Mouse (Mus musculus) kidney, postnatal 14 days (tissue): ENCODE results near the gene Morn2.

Experiments
- DNase-seq: peaks from one replicate; pipeline ENCODE4 v3.0.0; 2022; ENCODE audit warnings: mixed read lengths

Gene Morn2

DNA sequence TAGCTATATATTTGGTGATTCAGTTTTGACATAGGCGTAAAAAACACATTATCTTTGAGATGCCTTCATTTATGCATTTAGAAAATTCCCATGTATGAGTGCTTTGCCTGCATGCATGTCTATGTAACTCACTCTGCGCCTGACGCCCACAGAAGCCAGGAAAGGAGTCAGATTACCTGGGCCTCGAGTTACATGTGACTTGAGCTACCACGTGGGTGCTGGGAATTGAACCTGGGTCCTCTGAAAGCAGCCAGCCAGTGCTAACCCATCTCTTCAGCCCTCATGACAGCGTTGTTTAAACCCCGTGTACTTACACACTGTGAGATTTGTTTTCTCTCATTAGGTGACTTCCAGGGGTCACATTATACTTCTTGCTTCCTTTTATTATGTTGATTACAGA lies 34.5 kb downstream of the Morn2 start:
- no peak for DNase-seq

DNA sequence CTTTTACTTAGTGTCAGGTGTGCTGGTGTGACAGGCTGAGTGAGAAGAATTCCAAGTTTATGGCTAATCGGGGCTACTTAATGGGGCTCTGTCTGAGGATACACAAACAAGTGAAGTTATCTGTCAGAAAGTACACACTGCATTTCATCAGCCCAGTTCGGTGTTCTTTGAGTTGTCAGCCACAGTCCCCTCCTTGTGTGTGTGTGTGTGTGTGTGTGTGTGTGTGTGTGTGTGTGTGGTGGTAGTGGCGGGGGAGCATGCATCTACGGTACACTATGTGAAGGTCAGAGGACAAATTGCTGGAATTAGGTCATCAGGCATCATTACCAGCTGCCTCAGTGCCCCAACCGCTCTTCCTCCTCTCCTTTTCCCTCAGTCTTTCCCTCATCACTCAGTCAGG lies 35.5 kb downstream of the Morn2 start:
- DNase-seq, result no peak

DNA sequence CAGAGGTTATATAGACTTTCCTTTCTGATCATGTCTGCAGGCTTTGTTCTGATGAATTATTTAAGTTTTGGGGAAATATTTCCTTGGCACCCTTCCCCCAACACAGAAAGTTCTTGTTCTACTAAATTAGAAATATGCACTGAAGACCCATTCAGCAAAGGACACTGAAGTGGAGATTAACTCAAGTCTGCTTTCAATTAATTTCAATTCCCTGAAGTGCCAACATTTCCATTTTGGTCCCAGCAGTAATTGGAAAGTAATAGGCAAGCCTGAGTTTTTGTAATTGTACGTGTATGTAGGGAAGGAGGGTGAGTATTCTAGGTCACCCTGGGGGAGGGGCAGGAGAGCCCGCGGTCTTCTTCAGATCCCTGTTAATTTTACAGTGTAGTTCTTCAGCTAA lies 36.4 kb downstream of the Morn2 start:
- no peak for DNase-seq

DNA sequence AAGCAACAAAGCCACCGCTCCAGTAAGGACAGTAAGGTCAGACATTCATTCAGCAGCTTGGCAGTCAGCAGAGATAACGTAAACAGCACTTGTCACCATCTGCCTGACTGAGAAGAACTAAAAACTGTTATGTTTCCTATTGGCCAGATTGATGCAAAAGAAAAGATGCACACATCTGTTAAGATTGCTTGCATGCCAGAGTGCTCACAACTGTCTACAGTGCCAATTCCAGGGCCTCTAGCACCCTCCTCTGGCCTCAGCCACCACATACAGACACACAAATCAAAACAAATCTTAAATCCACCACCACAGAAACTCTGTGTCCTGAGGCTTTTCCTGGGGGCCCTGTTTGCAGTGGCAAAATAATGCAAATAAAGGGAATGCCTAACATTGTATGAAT lies 42.4 kb downstream of the Morn2 start:
- DNase-seq, result no peak

DNA sequence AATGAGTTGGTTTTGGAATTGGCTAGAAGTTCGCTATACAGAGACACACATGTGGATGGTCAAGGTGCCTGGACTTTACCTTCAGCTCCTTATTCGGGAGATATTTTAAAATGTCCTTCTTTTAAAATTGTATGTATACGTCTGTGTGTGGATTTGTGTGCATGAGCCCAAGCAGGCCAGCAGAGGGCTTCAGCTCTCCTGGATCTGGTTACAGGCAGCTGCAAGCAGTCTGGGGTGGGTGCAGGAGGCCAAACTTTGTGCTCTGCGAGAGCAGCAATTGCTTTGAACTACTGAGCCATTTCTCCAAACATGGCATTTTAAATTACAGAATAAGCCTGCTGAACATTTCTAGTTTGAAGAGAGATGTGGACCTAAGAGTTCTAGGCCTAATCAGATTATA lies 55.3 kb downstream of the Morn2 start:
- DNase-seq, result peak; percentile 8

DNA sequence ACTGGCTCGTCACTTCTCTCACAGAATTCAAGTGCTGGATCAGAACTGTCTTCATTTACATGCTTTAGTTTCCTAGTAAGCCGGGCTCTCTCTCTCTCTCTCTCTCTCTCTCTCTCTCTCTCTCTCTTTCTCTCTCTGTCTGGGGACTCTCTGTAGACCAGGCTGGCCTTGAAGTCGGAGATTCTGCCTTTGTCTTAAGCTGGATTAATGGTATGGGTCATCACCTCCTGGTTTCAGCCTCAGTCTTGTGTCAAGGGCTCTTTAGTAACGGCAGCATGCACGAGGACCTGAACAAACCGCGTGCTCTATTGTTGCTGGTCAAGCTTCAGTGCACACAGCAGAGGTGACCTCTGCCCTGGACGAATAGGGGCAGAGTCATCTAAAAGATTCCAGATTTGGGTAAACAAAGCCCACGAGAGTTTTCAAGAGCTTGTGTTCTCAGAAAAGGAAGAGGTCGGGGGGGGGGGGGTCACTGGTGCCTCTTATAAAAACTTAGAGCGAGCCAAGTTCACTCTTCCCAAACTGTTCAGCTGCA lies 56.7 kb downstream of the Morn2 start:
- no peak for DNase-seq
